Mouse (Mus musculus): ENCODE measurements around the gene Mepce. TPM values are rescaled to one million over a fixed set of nuclear protein-coding genes. Genes with fewer than 3 reads are reported as not detected.
"Not testable (repeated sequence)": the region's sequence is repeated elsewhere in the genome, so short reads cannot be mapped to it uniquely, and the experiment has no call there.

The Mepce gene
- total RNA-seq (2021) = 10 to 100 TPM; 30.1 to 35.3 TPM

DNA sequence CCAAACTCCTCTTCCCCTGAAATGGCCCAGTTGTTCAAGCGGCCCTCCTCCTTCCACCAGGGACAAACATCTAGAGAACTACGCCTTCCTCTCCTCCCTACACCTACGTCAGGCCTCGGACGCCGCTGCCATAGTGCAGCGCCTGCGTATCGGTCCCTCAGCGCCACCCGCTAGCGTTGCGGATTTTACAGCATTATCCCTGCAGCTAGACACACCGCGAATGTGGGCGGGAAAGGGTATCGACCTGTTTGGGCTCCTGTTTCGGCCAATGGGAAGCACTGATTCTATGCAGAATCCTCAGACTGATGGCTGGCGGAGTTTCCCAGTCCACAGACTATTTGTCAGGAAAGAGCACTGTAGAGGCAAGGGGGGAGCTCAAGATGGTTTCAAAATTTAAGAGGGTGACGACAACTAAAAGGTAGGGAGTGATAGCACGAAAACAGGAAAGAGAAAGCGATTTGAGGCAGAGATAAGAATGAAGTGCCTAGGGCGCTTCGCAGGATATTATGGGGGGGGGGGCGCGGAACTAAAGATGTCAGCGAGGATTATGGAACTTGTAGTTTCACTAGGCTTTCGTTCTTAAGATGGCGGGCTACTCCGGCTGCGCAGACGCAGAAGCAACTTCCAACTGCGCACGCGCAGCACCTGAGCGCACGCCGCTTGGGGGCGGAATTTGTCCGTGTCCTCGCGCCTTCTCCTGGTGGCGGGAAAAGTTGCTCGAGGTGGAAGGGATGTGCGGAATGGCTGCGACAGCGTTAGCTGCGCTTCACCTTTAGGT lies at the start of gene Mepce, which contains the start of gene Zcwpw1:
Gene Mepce, minus strand, starts transcription at position 505 of the 778 bp plus-strand sequence.
Gene Zcwpw1, plus strand, starts transcription at position 648 of the 778 bp plus-strand sequence.
- intact Hi-C loops (cut with DNase I) = no loop called here
- peak; percentile 95 for DNase-seq (ENCODE audit: extremely low spot score in 1 of 2, low spot score in 2 of 2)

DNA sequence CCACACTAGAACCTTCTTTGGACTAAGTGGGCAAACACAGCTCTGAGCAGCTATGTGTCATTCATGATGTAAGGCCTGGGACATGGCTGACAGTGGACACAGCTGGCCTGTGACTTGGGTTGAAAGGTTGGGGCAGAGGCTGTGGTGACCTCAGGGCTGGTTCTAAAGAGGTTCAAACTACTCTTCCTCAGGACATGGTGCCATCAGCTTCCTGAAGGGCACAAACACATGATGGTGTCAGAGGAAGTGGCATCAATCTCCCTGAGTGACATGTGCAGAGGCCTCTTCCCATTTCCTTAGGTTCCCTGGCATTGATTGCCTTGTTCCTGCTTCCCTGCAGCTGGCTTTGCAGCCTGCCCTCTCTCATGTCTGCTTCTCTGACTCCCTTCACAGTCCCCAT lies 49.7 kb upstream of the Mepce start:
- DNase-seq (ENCODE audit: extremely low spot score in 1 of 2, low spot score in 2 of 2); intact Hi-C loops (cut with DNase I): not testable (repeated sequence)

DNA sequence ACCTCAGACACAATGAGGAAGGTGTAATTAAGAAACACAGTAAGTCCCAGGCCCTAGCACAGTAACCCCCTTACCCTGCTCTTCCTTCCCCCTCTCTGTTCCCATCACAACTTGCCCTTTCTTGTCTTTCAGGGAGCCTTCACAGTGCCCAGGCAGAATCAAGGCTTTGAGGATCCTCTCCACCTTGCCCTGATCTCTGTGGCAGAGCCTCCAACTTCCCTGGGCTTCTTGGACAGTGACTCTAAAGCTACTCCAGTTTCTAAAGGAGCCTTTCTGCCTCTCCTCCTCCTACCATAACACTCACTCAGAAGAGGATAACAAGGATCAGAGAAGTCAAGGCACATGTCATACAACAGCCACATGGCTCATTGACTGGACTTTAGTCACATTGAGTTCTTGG lies 49.2 kb upstream of the Mepce start:
- no peak for DNase-seq (ENCODE audit: extremely low spot score in 1 of 2, low spot score in 2 of 2)
- intact Hi-C loops (cut with DNase I) = no loop called here

DNA sequence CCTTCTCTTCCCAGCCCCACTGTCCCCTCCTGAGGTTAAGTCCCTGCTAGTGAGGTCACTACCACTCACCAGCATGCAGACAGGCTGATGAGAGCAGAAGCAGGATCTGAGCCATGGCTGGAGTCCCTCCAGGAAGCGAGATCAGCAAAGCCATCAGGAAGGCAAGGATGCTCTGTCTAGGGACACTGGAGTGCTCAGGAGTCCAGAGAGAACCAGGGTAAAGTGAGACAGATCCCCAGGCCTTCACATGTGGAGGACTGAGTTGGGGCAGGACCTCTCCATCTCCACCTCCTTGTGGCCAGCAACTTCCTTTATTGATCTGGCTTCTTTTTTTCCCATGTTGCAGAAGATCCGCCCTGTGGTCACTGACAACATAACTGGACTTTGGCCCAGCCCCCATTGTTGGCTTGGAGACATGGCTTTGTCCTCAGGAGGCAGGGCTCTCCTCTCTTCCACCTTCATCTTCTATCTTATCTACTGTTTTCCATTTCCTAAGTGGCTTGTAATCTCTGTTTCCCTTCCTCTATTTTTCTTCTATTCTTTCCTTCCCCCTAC lies 48.6 kb upstream of the Mepce start, which contains the start of gene Pilra:
Gene Pilra, minus strand, starts transcription at position 316 of the 555 bp plus-strand sequence.
- intact Hi-C loops (cut with DNase I); DNase-seq (ENCODE audit: extremely low spot score in 1 of 2, low spot score in 2 of 2): not testable (repeated sequence)

- intact Hi-C loops (cut with DNase I) = no loop called here
- no peak for DNase-seq (ENCODE audit: extremely low spot score in 1 of 2, low spot score in 2 of 2)
Measured at GRCm38 (mm10) chr5:137833500-137833899, 46.0 kb upstream of the Mepce start.

GRCm38 (mm10) chr5:137831506-137831905 lies 44.1 kb upstream of the Mepce start:
- intact Hi-C loops (cut with DNase I) = no loop called here

GRCm38 (mm10) chr5:137831106-137831505 lies 43.7 kb upstream of the Mepce start:
- no peak for DNase-seq (ENCODE audit: extremely low spot score in 1 of 2, low spot score in 2 of 2)

More at GRCm38 (mm10) chr5:137831506-137831905, 44.1 kb upstream of the Mepce start:
- no peak for DNase-seq (ENCODE audit: extremely low spot score in 1 of 2, low spot score in 2 of 2)

DNA sequence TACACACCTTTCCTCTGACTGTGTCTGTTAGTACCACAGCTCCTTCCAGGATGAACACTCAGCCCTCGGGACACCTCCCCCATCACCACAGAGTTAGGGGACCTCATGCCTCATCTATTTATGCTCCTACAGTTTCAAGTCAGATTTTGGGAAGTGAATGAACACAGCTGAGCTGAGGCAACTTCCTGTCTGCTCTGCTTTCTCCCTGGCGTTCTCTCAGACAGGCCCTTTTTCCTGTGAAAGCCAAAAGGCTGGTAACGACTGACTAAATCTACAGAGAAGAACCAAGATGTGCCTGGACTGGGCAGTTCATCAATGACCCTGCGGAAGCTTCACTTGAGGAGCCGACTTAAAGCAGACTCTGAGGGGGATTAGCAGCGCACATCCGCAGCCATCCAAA lies 42.8 kb upstream of the Mepce start:
- peak in 1 of 2 experiments; percentile 16 for DNase-seq (ENCODE audit: extremely low spot score in 1 of 2, low spot score in 2 of 2)
- intact Hi-C loops (cut with DNase I) = no loop called here

More at GRCm38 (mm10) chr5:137831106-137831505, 43.7 kb upstream of the Mepce start:
- intact Hi-C loops (cut with DNase I) = no loop called here

GRCm38 (mm10) chr5:137828694-137829093 lies 41.2 kb upstream of the Mepce start:
- intact Hi-C loops (cut with DNase I) = no loop called here
- DNase-seq (ENCODE audit: extremely low spot score in 1 of 2, low spot score in 2 of 2) = no peak

DNA sequence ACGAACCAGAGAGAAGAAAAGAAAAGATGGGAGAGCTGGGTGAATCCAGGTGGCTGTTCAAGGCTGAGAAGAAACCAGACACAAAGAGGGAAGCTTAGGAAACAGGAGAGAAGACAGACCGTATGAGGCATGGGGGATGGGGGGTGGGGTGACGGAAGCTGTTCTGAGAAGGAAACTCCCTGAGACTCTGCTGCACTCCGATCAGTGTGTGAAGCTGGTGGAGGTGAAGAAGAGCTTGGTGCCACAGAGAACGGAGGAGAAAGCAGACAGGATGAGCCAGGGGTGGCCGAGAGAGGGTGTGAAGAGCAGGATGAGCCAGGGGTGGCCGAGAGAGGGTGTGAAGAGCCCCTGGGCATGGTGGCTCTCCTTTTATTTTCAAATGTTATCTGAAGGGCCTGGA lies 39.0 kb upstream of the Mepce start:
- intact Hi-C loops (cut with DNase I) = no loop called here
- DNase-seq (ENCODE audit: extremely low spot score in 1 of 2, low spot score in 2 of 2) = no peak

DNA sequence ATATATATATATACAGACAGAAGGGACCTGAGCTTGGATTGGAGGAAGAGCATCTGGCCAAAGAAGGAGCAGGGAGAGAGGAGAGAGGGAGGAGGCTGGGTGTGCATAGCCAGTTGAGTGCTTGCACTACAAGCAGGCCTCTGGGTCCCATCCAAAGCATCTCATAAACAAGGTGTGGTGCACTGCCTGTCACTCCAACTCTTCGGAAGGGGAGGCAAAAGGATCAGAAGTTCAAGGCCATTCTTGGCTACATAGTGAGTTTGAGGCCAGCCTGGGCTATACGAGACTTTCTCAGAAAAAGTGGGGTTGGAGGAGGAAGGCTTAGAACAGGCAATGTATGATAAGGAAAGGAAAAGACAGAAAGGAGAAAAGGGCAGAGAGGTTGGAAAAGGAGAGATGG lies 38.5 kb upstream of the Mepce start:
- intact Hi-C loops (cut with DNase I) = no loop called here
- no peak for DNase-seq (ENCODE audit: extremely low spot score in 1 of 2, low spot score in 2 of 2)

DNA sequence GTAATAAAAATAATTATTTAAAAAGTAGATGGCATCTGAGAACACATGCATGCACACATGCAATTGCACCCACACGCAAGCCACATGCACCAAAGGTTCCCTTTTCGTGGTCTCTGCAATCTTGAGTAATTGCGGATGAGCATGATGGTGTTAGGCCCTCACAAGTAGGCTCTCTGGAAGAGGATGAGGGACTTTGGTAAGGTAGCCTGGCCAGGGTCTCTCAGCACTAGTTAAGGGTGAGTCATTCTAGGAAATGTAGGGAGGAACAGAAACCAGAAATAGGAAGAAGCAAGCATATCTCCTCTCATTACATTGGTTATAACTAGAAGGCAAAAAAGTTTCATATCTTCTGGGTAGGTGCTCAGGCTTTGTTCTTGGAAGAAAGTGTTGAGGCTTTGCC lies 37.6 kb upstream of the Mepce start:
- intact Hi-C loops (cut with DNase I) = no loop called here
- no peak for DNase-seq (ENCODE audit: extremely low spot score in 1 of 2, low spot score in 2 of 2)

DNA sequence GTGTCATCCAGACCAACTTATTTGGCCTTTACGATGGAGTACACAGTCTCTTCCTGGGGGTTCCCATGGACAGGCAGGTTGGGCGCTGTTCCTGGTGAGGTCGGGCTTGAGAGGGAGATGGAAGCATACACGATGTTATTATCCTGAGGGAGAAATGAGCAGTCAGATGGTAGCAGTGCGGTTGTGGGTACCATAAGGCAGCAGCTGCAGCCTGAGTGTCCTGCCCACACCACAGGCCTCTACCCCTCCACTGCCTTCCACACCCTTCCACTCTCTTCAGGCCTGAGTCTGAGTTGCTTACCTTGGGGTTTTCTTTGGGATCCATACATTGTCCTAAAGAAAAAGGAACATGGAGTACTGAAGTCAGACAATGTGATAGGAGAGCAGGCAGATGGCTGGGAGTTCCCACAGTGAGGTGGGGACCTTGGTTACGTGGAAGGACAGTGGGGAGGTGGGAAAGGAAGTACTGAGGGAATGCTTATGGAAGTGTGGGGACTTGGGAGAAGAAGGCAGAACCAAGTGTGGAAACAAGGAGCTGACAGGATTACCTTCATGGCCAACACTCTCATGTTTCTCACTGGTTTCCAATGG lies 36.1 kb upstream of the Mepce start:
- intact Hi-C loops (cut with DNase I) = no loop called here

GRCm38 (mm10) chr5:137822602-137823001 lies 35.1 kb upstream of the Mepce start:
- intact Hi-C loops (cut with DNase I) = no loop called here
- no peak for DNase-seq (ENCODE audit: extremely low spot score in 1 of 2, low spot score in 2 of 2)

More for the DNA sequence above, 36.1 kb upstream of the Mepce start:
- no peak for DNase-seq (ENCODE audit: extremely low spot score in 1 of 2, low spot score in 2 of 2)

GRCm38 (mm10) chr5:137822126-137822525 lies 34.7 kb upstream of the Mepce start:
- DNase-seq (ENCODE audit: extremely low spot score in 1 of 2, low spot score in 2 of 2) = no peak
- intact Hi-C loops (cut with DNase I) = no loop called here

- no peak for DNase-seq (ENCODE audit: extremely low spot score in 1 of 2, low spot score in 2 of 2)
- intact Hi-C loops (cut with DNase I) = no loop called here
Measured at GRCm38 (mm10) chr5:137817466-137818222, 30.2 kb upstream of the Mepce start.

GRCm38 (mm10) chr5:137808316-137808715 lies 20.9 kb upstream of the Mepce start:
- intact Hi-C loops (cut with DNase I) = no loop called here

GRCm38 (mm10) chr5:137806158-137806557 lies 18.7 kb upstream of the Mepce start:
- intact Hi-C loops (cut with DNase I) = no loop called here
- DNase-seq (ENCODE audit: extremely low spot score in 1 of 2, low spot score in 2 of 2) = no peak

More at GRCm38 (mm10) chr5:137808316-137808715, 20.9 kb upstream of the Mepce start:
- DNase-seq (ENCODE audit: extremely low spot score in 1 of 2, low spot score in 2 of 2) = no peak

- no peak for DNase-seq (ENCODE audit: extremely low spot score in 1 of 2, low spot score in 2 of 2)
- intact Hi-C loops (cut with DNase I) = no loop called here
Measured at GRCm38 (mm10) chr5:137800917-137801316, 13.5 kb upstream of the Mepce start.

Data from left cerebral cortex, postnatal 10 days (tissue).